Mouse (Mus musculus) heart, postnatal 0 days (tissue): ENCODE results near the gene Shroom3.

Source experiments
- CTCF ChIP-seq: IDR thresholded peaks from 2 replicates; pipeline ENCODE4 v1.5.1; 2016; ENCODE audit warnings: antibody characterized with exemption, control low read depth, low read depth
- EP300 ChIP-seq: IDR thresholded peaks from 2 replicates; pipeline ENCODE4 v1.6.1; 2016; ENCODE audit warnings: antibody characterized with exemption, low read depth

DNA sequence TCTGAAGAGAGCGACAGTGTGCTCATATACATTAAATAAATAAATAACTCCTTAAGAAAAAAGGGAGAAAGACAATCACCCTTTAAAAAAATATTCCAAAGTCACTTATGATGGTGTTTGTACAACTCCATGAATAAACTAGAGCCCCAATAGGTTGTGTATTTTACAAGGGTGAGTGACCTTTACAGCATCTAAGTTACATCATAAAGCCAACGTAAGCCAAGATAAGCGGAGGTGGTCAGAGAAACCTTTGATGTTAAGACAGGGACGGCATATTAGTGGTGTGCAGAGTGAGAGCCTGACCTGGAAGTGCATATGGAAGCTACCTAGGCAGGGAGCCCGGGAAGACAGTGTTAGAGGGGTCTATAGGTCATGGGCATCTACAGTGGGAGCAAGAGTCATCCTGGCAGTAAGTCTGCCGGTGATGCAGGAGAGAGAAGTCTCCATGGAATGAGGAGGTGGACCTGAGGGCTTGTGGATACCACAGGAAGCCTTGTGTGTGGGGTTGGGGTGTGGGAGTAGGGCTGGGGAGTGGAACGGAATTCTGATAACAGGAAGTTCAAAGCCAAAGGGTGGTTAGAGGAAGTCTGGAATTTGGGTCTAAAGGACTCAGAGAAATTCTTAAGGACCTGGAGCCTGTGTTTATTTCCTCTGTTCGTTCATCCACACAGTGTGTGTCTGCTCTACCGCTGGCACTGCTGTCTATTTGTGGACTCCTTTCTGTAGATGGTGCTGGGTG, 78.5 kb downstream of the Shroom3 start:
- TF ChIP-seq EP300 (no peak), CTCF (no peak)
